Mouse (Mus musculus): ENCODE measurements around the gene Gm28710.

- TF ChIP-seq CTCF (IDR thresholded peaks at IDR 0.05) = no peak
- TF ChIP-seq EP300 (IDR thresholded peaks at IDR 0.05) = no peak
These were observed 47.4 kb downstream of the Gm28710 start for GRCm38 (mm10) chr5:16838991-16839390.
